Mouse (Mus musculus): ENCODE results near the gene Ngfr.
"Not testable (repeated sequence)": the region's sequence is repeated elsewhere in the genome, so short reads cannot be mapped to it uniquely, and the experiment has no call there.

The Ngfr gene

DNA sequence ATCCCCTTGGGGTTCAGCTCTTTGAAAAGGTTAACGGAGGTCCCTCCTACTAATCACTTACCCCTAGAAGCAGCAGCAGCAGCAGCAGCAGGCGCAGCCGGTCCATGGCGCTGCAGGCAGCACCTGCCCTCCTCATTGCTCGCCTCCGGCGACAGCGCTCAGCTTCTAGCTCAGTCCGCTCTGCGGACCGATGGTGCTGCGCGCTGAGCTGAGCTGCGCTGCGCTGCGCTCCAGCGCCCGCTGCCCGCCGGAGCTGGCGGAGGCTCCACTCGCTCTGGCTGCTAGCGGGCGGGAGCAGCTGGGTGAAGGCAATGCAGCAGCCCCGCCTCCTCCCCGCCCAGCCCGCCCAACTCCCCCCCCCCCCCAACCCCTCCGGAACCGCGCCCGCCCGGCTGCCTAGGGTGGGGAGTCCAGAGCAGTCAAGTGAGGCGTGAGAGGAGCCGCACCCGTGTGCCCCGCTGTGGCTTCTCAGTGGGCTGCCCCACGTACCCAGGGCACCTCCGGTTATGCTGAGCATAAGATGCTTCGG is at the start of gene Ngfr:
TSS of gene Ngfr (minus strand) at position 313 of the 529 bp plus-strand sequence.
- DNase-seq = peak; percentile 16 to 53

DNA sequence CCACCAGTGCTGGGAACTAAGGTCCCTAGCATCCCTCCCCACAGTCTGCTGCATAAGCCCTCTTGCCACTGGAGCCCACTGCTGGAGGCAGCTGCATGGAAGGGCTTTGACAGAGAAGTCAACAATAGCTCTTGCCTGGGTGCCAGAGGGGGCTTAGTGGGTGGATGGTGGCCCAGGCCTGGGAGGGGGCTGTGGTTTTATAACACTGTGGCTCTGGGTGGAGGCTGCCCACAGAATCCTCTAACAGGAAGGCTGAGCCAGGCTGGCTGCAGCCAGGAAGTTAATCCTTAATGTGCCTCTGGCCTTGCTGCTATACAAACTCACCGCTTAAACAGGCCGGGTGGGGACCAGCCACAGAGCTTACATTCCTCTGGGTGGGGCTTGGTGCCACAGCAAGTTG is 47.5 kb upstream of the Ngfr start:
- no peak for DNase-seq

DNA sequence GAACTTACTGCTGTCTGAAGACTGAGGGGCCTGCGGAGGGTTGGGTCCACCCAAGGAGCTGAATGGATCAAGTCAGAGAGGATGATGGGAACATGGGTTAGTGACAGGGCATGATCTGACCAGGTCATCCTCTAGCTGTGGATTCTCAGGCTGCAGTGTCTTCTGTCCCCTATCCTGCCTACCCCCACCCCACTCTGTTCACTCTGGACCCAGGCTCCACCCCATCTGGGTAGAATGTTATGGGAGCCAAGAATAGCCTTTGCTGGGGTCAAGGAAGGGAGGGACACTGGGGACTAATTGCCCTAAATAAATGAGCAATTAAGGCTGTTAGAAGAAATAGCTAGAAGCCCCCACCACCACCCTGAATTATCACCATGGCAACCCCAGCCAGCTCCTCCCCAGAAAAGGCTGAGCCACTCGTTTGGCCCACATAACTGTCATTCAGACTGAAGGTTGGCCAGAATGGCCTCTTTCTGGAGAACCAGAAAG is 46.0 kb upstream of the Ngfr start:
- no peak for DNase-seq

DNA sequence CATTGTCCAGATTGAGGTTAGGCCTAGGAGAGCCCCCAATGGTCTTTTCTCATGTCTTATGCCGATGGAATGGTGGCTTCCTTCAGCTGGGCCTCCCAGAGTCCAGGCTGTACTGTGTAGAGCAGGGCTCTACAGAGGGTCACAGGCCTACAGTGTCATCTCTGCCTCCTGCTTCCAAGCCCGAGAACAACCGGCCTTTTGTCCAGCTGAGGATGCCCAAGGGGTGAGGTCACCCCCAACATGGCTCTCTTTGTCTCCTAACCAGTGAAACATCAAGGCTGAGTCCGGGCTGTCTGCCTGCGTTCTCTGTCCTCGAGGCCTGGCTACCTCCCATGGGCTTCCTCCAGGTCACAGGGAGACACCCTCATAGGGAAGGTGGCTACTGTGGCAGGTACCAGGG is 44.9 kb upstream of the Ngfr start:
- DNase-seq = no peak

DNA sequence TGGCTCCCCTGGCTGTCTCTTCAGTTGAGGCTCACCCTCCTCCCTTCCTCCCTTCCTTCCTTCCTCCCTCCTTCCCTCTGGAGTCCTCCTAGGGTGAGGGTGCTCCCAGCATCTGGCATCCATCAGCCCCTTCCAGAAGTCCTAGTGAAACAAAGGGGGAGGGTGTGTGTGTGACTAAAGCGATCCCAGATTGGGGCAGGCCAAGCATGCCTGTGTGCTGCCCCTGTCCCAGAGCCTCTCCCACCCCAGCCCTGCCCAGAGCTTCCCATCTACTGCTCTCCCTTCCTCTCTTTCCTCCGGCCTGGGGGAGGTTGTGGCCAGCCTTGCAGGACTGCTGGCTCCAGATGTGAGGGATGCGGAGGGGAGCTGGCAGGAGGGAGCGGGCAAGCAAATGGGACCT is 43.8 kb upstream of the Ngfr start:
- DNase-seq = no peak

DNA sequence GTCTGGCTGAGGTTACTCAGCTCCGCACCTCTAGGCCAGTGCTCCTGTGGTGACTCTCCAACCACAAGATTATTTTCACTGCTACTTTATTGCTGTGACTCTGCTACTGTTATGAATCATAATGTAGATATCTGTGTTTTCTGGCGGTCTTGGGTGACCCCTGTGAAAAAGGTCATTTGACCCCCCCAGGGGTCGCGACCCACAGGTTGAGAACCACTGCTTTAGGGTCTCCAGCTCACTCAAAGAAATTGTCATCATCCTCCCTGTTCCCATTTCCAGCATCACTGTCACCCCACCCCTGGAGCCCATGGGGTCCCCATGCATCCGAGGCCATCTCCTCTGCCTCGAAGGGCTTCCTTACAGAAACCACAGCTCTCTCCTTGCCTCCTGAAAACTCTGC is 43.0 kb upstream of the Ngfr start:
- no peak for DNase-seq

DNA sequence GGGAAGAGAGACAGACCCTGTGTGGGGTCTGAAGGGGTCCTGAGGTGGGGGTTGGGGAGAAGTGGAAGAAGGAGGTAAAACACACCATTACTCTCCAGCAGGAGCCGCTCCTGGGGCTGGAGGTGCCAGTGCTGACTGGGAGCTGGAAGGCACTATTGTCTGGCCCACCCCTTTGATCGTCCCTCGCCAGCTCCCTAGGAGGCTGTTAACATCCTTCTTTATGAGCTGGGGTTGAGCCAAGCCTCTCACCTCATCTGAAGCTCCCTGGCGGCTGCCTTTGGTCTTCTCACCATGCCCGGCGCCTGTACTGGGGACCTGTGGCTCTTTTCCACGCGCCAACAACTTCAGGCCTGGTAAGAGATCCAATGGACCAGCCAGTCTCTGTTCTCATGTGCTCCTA is 34.9 kb upstream of the Ngfr start:
- no peak for DNase-seq

DNA sequence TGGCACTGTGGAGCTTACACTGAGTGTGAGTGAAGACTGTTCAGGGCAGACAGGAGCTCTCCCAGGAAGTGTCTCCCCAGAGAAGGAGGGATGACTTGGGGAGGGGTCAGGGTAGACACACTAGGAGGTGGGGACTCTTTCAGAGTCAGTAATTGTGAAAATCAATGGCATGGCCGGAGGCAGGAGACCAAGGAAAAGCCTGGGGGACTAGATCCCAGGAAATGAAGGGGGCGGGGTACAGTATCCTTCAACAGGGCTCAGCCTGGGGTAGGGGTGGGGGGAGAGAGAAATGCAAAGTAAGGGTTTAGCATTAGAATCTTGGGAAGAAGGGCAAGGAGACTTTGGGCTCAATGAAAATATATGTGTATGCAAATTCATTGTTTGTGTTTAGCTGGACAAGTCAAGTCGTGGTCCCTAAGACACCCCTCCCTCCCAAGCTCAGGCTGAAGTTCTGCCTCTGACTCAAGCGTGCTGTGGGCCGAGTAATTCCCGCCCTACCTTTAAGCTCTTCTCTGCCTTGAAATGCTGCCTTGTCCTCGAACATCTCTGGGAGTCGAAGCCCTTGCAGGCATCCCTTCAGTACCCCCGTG is 34.1 kb upstream of the Ngfr start:
- no peak for DNase-seq

DNA sequence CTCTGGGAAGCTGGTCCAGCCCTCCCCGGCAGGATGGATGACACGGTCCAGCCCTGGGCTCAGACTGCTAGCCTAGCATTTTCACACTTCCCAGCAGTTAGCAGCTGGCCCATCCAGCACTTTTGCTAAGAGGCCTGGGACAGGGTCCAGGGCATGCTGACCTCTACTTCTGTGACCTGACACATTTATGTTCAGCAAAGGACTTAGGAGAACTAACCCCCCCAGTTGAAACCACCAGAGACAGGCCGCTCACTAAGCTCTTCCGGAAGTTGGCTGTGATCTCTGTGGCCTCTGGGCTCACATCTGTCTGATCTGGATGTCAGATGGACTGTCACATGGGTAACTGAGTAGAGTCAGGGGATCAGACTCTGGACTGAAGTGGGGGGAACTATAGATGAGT is 33.5 kb upstream of the Ngfr start:
- no peak for DNase-seq

DNA sequence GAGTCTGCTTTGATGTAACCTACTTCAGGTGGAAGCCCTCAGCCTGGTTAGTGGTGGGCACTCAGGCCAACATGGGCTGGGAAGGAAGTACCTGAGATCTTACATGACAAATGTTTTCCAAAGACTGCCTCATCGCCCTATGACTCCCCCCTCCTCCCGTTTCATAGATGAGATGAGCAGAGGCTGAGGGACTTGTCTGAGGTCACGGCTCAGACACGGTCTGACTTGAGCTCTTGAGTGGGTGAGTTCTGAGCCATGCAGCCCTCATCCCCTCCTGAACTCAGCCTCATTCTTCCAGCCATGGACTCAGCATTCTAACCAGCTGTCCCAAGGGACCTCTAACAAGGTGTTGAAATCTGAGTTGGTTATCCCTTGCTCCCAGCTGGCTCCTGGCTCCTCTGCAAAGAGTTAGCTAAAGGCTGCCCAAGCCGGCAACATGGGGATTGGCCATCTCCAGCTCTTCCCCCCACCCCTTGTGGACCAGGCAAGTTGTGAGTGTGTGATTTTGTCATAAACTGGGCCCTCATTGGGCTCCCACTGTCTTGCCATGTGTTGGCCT is 32.4 kb upstream of the Ngfr start:
- DNase-seq = no peak

DNA sequence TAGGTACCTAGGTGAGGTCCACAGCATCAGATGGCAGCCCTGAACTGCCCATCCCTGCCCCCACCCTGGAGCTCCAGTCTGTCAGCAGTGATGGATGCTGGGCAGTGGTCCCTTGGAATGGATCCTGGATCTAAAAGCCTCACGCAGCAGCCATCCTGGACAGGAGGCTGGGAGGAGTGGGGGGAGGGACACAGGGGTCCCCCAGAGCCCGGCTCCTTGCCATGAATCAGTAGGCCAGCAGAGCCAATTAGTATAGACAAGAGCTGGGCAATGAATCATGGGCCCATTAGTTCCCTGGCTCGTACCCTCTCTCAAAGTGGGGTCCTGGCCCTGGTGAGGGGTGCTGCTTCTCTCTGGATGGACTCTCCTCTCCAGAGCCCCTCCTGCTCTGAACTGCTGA is 31.5 kb upstream of the Ngfr start:
- no peak for DNase-seq

DNA sequence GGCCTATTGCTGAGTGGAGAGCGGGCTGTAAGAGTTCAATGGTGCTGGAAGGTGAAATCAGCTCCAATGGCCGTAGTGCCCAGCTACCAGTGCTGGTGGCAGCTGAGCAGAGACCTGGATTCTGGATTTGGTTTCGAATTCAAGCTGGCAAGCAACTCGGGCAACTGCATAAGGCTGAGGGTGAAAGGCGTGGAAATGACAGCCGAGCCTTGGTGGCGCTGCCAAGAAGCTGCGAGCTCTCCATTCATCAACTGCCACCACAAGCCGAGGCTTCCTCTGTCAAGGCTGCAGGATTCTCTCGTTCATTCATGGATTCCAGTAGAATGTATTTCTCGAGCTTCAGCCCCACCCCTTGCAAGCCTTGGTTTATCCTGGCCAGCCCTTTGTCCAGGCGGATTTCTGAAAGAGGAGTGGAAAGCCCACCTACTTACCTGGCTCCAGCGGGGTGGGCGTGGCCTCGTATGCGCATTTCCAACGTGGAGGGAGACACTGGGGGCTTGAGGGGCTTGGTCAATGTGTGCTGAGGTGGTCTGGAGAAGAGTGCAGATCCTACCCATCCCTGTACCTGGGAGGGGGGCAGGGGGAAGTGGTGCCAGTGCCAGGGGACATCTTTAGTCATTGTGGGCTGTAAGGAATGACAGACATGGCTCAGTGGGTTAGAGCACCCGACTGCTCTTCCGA is 30.4 kb upstream of the Ngfr start:
- no peak for DNase-seq

DNA sequence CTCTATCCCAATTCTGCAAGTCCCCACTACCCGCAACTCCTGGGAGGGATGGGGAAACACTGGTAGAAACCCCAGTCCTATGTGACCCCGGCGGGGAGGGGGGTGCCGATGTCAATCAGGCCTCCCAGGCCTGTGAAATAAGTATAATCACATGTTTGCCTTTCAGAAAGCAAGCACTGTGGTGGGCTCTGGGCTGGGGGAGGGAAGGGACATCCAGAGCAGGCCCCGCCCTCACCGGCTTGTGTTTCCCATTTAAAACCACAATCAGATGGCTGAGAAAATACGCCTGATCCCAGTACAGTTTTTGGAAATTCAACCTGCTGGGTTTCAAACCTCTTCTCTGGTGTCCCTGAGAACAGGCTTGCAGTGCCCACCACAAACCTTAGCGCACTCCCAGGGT is 27.2 kb upstream of the Ngfr start:
- DNase-seq = no peak

DNA sequence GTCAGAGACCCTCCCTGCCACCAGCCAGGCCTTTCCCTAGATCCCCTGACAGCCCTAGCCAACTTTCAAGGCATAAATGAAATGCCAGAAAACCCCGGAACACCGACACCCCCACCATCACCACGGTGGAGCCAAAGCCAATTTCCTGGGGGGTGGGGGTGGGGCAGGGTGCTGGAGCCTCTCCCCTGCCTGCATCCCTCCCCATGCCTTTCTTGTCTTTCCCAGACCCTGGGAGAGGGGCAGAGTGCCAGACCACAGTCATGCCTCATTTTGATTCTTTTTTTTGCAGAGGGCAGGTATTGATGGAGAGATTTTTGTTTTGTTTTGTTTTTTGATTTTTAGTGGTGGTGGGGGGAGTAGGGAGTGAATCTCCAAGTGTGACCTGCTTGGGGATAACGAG is 23.7 kb upstream of the Ngfr start:
- DNase-seq = no peak

DNA sequence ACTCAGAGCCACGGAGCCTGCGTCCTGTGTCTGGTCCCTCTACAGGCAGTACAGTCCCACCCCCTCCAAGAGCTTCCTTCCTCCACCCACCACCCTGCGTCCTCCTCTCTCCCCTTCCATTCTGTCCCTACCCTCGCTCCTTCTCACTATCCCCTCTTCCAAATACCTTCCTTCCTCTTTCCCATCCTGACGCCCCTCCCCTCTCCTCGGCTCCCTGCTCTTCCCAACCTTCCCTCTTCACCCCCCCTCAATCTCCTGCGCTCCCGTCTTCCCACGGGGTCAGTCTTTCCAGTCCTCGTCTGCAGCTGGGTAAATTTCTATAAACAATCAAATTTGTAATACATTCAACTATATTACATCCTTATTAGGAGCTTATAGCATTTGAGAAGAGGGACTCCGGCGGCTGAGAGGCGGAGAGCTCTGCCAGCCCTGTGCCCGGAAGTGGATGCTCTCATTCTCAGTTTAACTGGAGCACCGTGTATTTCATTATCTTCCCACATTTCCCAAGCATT is 22.9 kb upstream of the Ngfr start:
- DNase-seq = no peak

DNA sequence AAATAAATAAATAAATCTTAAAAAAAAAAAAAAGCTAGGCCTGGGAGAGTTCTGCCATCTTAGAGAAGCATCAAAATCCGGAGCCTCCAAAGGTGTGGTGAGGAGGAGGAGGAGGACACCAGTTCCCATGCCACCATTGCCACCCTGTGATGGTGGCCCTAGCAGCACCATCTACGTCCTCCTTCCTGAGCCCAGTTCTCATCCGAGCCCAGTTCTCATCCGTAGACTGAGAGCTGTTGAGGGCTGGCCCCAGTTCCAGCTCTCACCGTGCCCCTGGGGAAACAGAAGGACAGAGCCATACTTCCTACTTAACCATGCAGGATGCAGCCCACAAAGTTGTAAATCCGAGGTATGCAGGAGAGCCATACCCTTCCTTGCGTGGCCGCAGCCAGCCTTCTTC is 22.4 kb upstream of the Ngfr start:
- DNase-seq = no peak

DNA sequence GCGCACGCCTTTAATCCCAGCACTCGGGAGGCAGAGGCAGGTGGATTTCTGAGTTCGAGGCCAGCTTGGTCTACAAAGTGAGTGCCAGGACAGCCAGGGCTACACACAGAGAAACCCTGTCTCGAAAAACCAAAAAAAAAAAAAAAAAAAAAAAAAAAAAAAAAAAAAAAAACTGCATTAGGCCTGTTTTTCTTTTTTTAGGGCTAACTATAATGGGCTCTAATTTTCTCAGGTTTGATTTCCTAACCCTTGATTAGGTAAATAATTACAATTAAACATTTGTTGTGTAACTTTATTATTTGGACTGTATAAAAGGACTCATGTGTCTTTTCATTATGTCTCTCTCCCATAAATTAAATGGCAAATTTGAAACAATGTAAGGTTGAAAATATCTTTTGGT is 19.8 kb upstream of the Ngfr start:
- DNase-seq = not testable (repeated sequence)

DNA sequence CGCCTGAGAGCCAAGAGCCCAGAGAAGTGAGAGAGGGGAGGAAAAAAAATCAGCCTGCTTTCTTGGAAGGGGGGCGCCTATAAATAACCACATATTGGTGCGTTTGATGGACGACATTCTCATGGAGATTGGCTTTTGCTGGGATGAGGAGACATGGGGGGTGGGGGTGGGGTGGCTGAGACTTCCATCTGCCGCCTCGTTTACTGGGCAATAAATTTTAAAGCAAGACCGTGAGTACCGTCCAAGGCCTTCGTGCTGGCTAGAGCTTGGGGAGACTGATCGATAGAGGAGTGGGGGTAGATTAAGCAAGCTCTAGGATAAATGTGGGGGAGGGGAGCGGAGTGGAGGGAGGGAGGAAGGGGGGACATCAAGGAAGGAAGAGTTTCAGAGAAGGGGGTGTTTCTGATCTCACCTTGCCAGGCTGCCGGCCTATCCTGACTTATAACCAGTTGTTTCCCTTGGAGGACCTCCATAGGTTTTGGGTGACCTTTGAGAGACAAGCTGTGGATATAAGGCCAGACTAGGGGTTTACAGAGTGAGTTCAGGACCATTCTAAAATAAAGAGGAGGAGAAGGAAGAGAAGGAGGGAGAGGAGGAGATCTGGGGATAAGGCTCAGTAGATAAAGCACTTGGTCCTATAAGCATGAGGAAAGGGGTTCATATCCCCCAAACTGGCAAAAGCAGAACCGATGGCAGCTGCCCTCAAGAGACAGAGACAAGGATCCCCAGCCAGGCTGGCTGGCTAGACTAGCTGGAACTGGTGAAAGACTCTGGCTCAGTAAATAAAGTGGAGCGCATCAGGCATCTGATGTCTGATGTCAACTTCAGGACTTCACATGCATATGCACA is 10.9 kb upstream of the Ngfr start:
- no peak for DNase-seq

DNA sequence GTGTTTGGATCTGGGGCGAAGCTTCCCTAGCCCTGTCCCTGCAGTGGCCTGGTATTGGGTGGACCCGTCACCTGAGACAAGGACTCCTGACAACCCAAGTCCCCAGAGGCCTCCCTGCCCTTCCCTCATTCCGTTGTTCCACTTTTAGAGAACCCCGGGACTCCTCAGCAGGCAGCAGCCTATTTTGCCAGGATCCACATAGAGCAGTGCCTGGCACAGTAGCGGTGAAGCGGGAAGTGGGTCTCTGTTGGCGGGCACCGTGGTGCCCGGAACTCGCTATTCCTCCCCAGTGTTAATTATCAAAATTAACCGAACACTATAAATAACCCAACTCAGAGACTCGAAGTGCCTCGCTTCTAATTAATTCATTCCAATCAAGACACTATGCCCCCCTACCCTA is 10.2 kb upstream of the Ngfr start:
- DNase-seq = no peak

DNA sequence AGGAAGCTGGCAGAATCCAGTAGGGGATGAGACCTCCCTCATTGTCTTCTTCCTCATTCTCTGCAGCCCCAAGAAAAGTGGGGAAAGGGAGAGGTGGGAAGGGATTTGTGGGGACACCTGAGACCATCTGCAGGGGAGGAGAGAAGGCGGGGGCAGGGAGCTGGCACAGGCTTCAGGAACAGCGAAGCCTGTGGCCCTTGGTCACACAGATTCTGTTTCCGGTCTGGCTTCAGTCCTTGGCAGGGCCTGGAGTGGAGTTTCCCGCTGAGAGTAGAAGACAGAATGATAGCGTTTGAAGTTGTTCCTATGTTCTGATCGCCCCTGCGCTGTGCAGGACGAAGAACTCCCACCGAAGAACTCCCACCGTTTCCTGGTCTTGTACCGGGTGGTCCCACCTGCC is 9.2 kb upstream of the Ngfr start:
- DNase-seq = no peak

DNA sequence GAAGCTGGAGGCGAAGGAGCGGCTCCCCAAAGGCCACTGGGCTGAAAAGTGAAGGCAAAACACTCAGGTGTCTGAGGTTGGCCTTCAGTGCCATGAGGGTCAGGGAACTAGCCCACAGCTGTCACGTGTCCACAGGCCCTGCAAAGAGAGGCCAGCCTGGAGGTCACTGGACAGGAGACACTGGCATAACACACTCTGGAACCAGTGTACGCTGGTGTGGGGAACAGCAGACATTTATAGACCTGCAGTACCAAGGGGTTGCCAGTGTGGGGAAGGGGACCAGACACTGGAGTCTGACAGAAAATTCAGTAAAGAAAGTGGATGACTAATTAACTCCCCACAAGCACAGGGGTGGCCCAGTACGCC is 8.6 kb upstream of the Ngfr start:
- DNase-seq = no peak

DNA sequence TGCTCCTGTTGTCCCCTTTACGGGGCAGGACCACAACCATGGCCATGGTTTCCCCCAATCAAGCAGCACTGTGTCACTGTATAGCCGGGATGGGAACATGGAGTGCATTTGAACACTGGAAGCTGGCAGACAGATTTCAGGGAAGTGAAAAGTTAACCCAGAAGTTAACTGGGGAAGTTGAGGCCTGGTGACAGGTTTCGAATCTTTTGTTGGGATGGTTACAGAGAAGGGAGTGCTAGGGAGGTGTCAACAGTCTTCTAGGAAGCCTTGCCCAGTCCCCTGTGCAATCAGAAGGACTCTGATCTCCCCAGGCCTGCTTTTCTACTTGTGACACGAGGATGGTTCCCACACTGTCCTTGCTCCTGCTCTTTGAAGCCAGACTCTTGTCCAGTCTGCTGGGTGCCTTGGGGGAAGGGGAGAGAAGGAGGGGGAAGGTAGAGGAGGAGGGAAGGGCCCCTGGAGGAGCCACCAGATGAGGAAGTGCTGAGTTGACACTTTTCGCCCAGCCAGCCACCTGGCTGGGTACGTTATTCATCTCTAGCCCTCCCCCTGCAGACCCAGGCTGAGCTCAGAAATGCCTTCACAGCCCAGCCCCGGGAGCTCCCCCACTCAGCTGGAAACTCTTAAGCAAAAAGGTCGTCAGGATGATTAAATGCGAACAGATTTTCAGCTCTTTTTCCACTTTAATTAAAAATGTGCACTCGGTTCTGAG is 8.1 kb upstream of the Ngfr start:
- DNase-seq = peak in 1 of 2 experiments; percentile 21
